Mouse (Mus musculus): Measurements from ENCODE around the gene G430095P16Rik.
A peak's percentile ranks its signal among the peaks of the same experiment; 100 is the strongest.

Gene G430095P16Rik

DNA sequence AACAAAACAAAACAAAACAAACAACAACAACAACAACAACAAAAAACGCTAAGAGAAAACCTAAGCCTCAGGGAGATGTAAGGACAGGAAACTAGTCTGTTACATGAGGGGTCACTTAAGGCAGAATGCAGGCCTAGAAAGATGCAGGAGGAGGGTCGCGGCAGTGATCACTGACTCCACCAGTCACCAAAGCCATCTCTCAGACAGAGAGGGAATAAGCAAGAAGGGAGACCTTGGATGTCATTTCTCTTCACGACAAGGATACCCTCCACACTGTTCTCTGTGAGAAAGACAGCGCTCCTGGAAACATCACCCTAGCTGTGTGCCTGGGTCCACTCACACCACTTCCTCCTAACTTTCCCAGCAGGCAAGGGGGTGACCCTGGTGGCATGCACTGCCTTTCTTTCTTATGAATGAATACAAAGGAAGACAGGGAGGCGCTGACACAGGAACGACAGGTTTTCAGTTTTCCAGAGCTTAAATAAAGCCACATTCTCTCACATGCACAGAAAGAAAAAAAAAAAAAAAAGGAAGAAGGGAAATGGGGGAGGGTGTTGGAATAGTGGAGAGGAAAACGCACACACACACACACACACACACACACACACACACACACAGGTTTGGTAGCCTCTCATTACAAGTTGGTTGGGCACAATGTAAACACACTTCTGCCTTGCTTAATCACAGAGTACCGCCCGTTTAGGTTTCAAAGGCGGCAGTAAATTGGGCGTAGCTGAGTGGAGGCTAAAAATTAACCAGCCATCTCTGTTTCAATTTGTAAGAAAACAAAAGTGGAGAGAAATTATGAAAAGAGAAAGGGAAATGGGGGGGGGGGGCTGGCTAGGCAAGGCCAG, 47.5 kb downstream of the G430095P16Rik start:
- no peak for ATAC-seq (ENCODE audit: low TSS enrichment)

DNA sequence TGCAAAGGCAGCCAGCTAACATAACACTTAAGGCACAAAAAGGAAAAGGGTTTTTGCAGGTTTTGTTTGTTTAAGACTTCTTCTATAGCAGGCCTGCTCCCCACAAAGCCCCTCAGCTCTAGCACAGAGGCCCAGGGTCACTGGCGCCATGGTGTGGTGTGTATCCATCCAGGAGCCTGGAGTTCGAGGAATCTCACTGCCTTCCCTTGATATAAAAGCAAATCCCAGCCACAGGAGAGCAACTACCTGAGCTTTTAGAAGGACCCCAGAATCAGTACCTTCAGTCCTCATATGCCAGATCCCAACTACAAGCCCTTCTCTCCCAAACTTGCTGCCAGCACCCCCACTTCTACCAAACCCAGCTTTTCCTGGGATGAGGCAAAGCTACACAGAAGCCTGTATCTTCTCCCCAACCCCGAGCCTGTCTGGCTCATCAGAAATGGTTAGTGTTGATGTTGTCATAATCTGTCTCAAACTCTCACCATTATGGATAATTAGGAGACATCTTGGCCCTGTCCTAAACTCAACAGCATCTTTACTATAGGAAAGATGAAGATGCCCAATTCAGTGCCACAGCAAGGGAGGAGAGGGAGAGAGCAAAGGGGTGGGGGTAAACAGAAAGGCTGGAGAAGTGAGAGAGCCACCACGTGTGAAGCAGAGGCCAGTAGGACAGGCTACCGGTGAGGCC, 48.3 kb downstream of the G430095P16Rik start:
- no peak for ATAC-seq (ENCODE audit: low TSS enrichment)

GRCm38 (mm10) chr8:84771941-84772378, 49.2 kb downstream of the G430095P16Rik start:
- no peak for ATAC-seq (ENCODE audit: low TSS enrichment)

GRCm38 (mm10) chr8:84772628-84773027, 49.8 kb downstream of the G430095P16Rik start:
- ATAC-seq (ENCODE audit: low TSS enrichment), result no peak

DNA sequence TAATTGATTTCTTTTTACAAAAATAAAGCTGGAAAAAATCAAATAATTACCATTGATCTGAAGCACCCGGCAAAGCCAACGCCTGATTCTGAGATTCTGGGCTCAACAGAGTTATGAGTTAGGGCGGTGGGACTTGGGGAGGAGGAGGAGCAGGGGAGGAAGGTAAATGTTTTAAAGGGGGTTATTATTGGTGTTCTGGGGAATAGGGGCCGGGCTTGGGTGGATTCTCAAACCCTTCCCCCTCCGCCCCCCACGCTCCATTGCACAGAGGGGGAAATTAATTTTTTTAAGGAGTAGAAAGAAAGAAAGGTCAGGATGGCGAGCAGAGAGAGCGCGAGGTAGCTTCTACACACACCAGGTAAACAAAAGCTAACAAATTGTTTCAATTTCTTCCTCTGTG, 50.5 kb downstream of the G430095P16Rik start:
- no peak for ATAC-seq (ENCODE audit: low TSS enrichment)

DNA sequence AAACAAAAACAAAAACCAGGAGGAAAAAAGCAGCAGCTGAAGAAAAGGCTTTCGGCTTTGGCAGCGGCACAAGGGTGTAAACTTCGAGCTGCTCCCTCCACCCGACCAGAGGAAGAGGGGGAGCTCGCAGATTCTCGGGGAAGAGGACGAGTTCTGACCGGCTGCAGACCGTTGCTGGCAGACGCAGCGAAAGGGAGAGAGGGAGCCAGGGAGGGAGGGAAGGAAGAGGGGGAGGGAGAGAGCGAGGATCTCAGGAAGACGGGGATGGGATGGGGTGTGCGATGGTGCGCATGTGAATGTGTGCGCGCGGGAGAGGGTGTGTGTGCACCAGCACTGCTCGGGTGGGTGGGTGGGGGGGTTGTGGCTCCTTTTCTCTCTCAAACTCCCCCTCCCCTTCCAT, 51.0 kb downstream of the G430095P16Rik start:
- ATAC-seq (ENCODE audit: low TSS enrichment), result peak; percentile 66

GRCm38 (mm10) chr8:84774473-84774911, 51.7 kb downstream of the G430095P16Rik start:
- ATAC-seq (ENCODE audit: low TSS enrichment), result no peak

GRCm38 (mm10) chr8:84775105-84775591, 52.3 kb downstream of the G430095P16Rik start:
- ATAC-seq (ENCODE audit: low TSS enrichment), result peak; percentile 38

DNA sequence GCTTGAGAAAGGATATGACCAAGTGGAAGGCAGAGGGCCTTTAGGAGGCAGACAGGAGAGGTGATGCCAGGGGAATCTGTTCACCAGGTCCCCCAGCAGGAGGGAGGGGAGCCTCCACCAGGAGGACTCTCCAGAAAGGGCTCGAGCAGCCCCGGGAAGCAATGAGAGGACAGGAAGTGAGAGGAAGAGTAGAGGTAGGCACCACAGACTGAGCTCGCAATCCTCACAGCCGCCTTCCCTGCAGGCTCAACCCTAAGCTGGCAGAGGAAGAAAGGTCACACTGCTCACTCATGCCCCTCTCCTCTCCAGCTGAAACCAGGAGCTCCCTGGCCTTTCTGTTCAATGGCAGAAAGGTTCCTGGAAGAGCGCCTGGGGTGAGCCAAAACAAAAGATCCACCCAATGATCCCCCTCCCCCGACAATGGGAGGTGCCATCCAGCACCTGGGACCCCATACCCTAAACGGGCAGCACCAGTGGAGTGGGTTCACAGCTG, 52.9 kb downstream of the G430095P16Rik start:
- no peak for ATAC-seq (ENCODE audit: low TSS enrichment)

Data from frontal cortex, adult (tissue).